Mouse (Mus musculus) MEL (cell line): ENCODE results near the gene Itpr2. TPM values are rescaled to one million over a fixed set of nuclear protein-coding genes. Genes with fewer than 3 reads are reported as not detected.

ENCODE experiments used
- DNase-seq: peaks from one replicate; pipeline ENCODE4 v3.0.0; 2011; ENCODE audit warnings: low read depth, low spot score
- H3K27ac ChIP-seq: 2 replicates; pipeline ENCODE4 v1.5.1; 2012; ENCODE audit warnings: low read depth, mild to moderate bottlenecking, control low read depth, low read length, moderate library complexity; ENCODE audit not compliant: control insufficient read depth
- H3K27me3 ChIP-seq, 2 experiments: fragments of 150-350 bp in 1 of 2; sonication (generic) in 1 of 2; 2 replicates each; pipeline ENCODE4 v1.6.1; 2012; ENCODE audit warnings: low read length in 2 of 2, mild to moderate bottlenecking in 2 of 2, improper control_type of control experiment in 1 of 2, moderate library complexity in 1 of 2; ENCODE audit not compliant: insufficient read depth in 2 of 2, control insufficient read depth in 1 of 2
- H3K36me3 ChIP-seq, 2 experiments: 2 replicates each; pipeline ENCODE4 v1.6.1; 2012 to 2014; ENCODE audit warnings: low read length in 2 of 2, improper control_type of control experiment in 1 of 2, inconsistent platforms in 1 of 2, mild to moderate bottlenecking in 1 of 2; ENCODE audit not compliant: insufficient read depth in 2 of 2, control insufficient read depth in 1 of 2
- H3K4me1 ChIP-seq, 2 experiments: fragments of 150-350 bp in 1 of 2; sonication (generic) in 1 of 2; 2 replicates each; pipeline ENCODE4 v1.6.1; 2012; ENCODE audit warnings: low read length in 2 of 2, improper control_type of control experiment in 1 of 2, mild to moderate bottlenecking in 1 of 2; ENCODE audit not compliant: insufficient read depth in 2 of 2, control insufficient read depth in 1 of 2
- H3K4me3 ChIP-seq, 2 experiments: fragments of 150-350 bp in 1 of 2; sonication (generic) in 1 of 2; 2 replicates each; pipeline ENCODE4 v1.5.1; 2012; ENCODE audit warnings: low read depth in 2 of 2, low read length in 2 of 2, mild to moderate bottlenecking in 2 of 2, moderate library complexity in 2 of 2, control low read depth in 1 of 2, improper control_type of control experiment in 1 of 2; ENCODE audit not compliant: control insufficient read depth in 1 of 2, insufficient read depth in 1 of 2
- H3K79me2 ChIP-seq: 2 replicates; pipeline ENCODE4 v1.6.1; 2012; ENCODE audit warnings: mild to moderate bottlenecking, low read length, moderate library complexity; ENCODE audit not compliant: control insufficient read depth, poor library complexity, insufficient read depth
- H3K9ac ChIP-seq: 2 replicates; pipeline ENCODE4 v1.6.1; 2012; ENCODE audit warnings: low read depth, mild to moderate bottlenecking, control low read depth, low read length, moderate library complexity; ENCODE audit not compliant: control insufficient read depth, poor library complexity, severe bottlenecking
- H3K9me3 ChIP-seq: fragments of 150-350 bp; sonication (generic); replicated peaks from 2 replicates; pipeline ENCODE4 v1.6.1; 2012; ENCODE audit warnings: mild to moderate bottlenecking, low read length, improper control_type of control experiment, moderate library complexity; ENCODE audit not compliant: insufficient read depth
- BHLHE40 ChIP-seq: IDR thresholded peaks from 2 replicates; pipeline ENCODE4 v1.6.1; 2012; ENCODE audit warnings: low read depth, mild to moderate bottlenecking, inconsistent platforms, low read length, improper control_type of control experiment, borderline replicate concordance
- MAX ChIP-seq: IDR thresholded peaks from 2 replicates; pipeline ENCODE4 v1.6.1; 2011; ENCODE audit warnings: low read length, improper control_type of control experiment
- MAZ ChIP-seq: IDR thresholded peaks from 2 replicates; pipeline ENCODE4 v1.6.1; 2012; ENCODE audit warnings: low read depth, mild to moderate bottlenecking, inconsistent platforms, low read length, improper control_type of control experiment
- MYB ChIP-seq: IDR thresholded peaks from 2 replicates; pipeline ENCODE4 v1.6.1; 2011; ENCODE audit warnings: mild to moderate bottlenecking, low read depth, low read length, improper control_type of control experiment
- NRF1 ChIP-seq: IDR thresholded peaks from 2 replicates; pipeline ENCODE4 v1.6.1; 2014; ENCODE audit warnings: low read depth, mild to moderate bottlenecking, inconsistent platforms, low read length, improper control_type of control experiment, moderate library complexity; ENCODE audit not compliant: poor library complexity, insufficient read depth, severe bottlenecking
- POLR2AphosphoS2 ChIP-seq: IDR thresholded peaks from 2 replicates; pipeline ENCODE4 v1.6.1; 2011; ENCODE audit warnings: low read length, improper control_type of control experiment
- POLR2AphosphoS5 ChIP-seq: IDR thresholded peaks from 2 replicates; pipeline ENCODE4 v1.6.1; 2012; ENCODE audit warnings: low read depth, borderline replicate concordance, mild to moderate bottlenecking, inconsistent platforms, low read length, moderate library complexity, mixed read lengths
- SIN3A ChIP-seq: IDR thresholded peaks from 2 replicates; pipeline ENCODE4 v1.6.1; 2012; ENCODE audit warnings: low read length, improper control_type of control experiment, inconsistent platforms
- USF2 ChIP-seq, 2 experiments: IDR thresholded peaks; 2 replicates each; pipeline ENCODE4 v1.6.1; 2011 to 2012; ENCODE audit warnings: improper control_type of control experiment in 2 of 2, low read length in 2 of 2, borderline replicate concordance in 1 of 2, inconsistent platforms in 1 of 2, low read depth in 1 of 2, mild to moderate bottlenecking in 1 of 2; ENCODE audit not compliant: insufficient read depth in 1 of 2
- ZKSCAN1 ChIP-seq: IDR thresholded peaks from 2 replicates; pipeline ENCODE4 v1.6.1; 2012; ENCODE audit warnings: low read depth, mild to moderate bottlenecking, inconsistent platforms, low read length, improper control_type of control experiment, moderate library complexity
- ZNF384 ChIP-seq: IDR thresholded peaks from 2 replicates; pipeline ENCODE4 v1.6.1; 2012; ENCODE audit warnings: low read depth, mild to moderate bottlenecking, inconsistent platforms, low read length, improper control_type of control experiment
- polyA plus RNA-seq, 2 experiments: library from polyadenylated mRNA; stranded (reverse) in 1 of 2; unstranded in 1 of 2; fragments of >175 nt in 1 of 2; fragments of >200 nt in 1 of 2; gene quantifications; 2 replicates each; pipeline versions ENCODE4 v1.2.1 to v1.2.4; 2012; ENCODE audit warnings: low replicate concordance in 2 of 2, low read depth in 1 of 2; ENCODE audit not compliant: insufficient read length in 2 of 2, insufficient read depth in 1 of 2, missing spikeins in 1 of 2
- total RNA-seq: library from RNA; depleted of rRNA; stranded (reverse); fragments of 300-350 nt; gene quantifications from 2 replicates; pipeline ENCODE4 v1.2.3, GENCODE M21; 2012

Itpr2 gene
- total and polyA plus RNA-seq, 3 experiments = 1.5 to 3.0 TPM; not detected in 1

GRCm38 (mm10) chr6:146254931-146255330 is 247.1 kb downstream of the Itpr2 start:
- no peak for DNase-seq
- no peak for TF ChIP-seq MAX
- no peak for TF ChIP-seq NRF1
- TF ChIP-seq MAZ = no peak
- TF ChIP-seq BHLHE40 = no peak

GRCm38 (mm10) chr6:146254216-146254820 is 247.7 kb downstream of the Itpr2 start:
- H3K27ac ChIP-seq = no peak overlapping the region
- H3K9ac ChIP-seq = no peak overlapping the region
- no peak overlapping the region for H3K4me3 ChIP-seq
- TF ChIP-seq ZKSCAN1 = no peak
- TF ChIP-seq ZNF384 = 0 out of 2 replicates have a peak, but pooled peaks have one; percentile 11
- no peak for TF ChIP-seq BHLHE40
- DNase-seq = no peak
- no peaks in the 10 kb centered on the region for H3K27me3 ChIP-seq
- H3K79me2 ChIP-seq = no peaks in the 10 kb centered on the region
- peaks cover 0 to 5% of the 10 kb centered on the region in 2 experiments; a peak in 1 of 4 replicates for H3K4me1 ChIP-seq
- H3K36me3 ChIP-seq = peaks cover 0 to 6% of the 10 kb centered on the region in 2 experiments; a peak in 1 of 4 replicates
- H3K9me3 ChIP-seq = no peaks in the 10 kb centered on the region

More at GRCm38 (mm10) chr6:146254931-146255330, 247.1 kb downstream of the Itpr2 start:
- Histone ChIP-seq H3K4me1 (peaks cover 0 to 5% of the 10 kb centered on the region in 2 experiments; a peak in 1 of 4 replicates), H3K36me3 (peaks cover 0 to 6% of the 10 kb centered on the region in 2 experiments; a peak in 1 of 4 replicates), H3K79me2 (no peaks in the 10 kb centered on the region), H3K4me3 (no peak overlapping the region), H3K9me3 (no peaks in the 10 kb centered on the region), H3K9ac (no peak overlapping the region), H3K27me3 (no peaks in the 10 kb centered on the region), H3K27ac (no peak overlapping the region)

- H3K4me3 ChIP-seq = no peak overlapping the region
- TF ChIP-seq SIN3A (no peak), POLR2AphosphoS5 (no peak), POLR2AphosphoS2 (no peak), NRF1 (no peak), MYB (no peak), MAZ (no peak), USF2 (IDR thresholded peaks at IDR 0.05; ENCODE audit: borderline replicate concordance in 1 of 2, insufficient read depth in 1 of 2, low read depth in 1 of 2, low read length in 2 of 2) (no peak)
- H3K27ac ChIP-seq = no peak overlapping the region
- no peaks in the 10 kb centered on the region for H3K36me3 ChIP-seq
- H3K79me2 ChIP-seq = no peaks in the 10 kb centered on the region
- H3K27me3 ChIP-seq = no peaks in the 10 kb centered on the region
- H3K4me1 ChIP-seq = no peaks in the 10 kb centered on the region
- H3K9me3 ChIP-seq = no peaks in the 10 kb centered on the region
- no peak for DNase-seq
- no peak overlapping the region for H3K9ac ChIP-seq
Observed at GRCm38 (mm10) chr6:146249096-146249495, 252.9 kb downstream of the Itpr2 start.
